Mouse (Mus musculus): ENCODE data around the gene Fam213a.

The Fam213a gene

DNA sequence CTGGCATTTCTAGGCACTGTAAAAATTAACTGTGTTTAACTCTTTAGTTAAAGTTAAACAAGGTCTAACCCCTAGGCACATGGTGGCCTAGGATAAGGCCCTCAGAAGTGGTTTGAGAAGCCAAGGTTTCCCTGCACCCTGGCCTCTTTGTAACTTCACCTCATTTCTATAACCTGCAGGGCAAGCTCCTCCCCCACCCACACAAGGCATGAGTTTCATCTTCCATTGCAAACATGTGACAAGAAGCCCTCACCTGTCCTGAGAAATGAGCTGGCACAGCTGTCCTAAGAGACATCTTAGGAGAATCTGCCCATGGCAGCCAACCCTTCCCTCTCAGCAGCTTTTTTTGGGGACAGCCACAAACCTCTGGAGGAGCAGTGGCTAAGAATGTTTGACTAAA is 48.7 kb downstream of the Fam213a start:
- ATAC-seq (ENCODE audit: insufficient number of reproducible peaks, low FRiP score, low TSS enrichment), result no peak

GRCm38 (mm10) chr14:40964214-40964610 is 49.4 kb downstream of the Fam213a start:
- no peak for ATAC-seq (ENCODE audit: insufficient number of reproducible peaks, low FRiP score, low TSS enrichment)

GRCm38 (mm10) chr14:40963501-40964213 is 49.9 kb downstream of the Fam213a start:
- no peak for ATAC-seq (ENCODE audit: insufficient number of reproducible peaks, low FRiP score, low TSS enrichment)

GRCm38 (mm10) chr14:40962365-40963290 is 51.0 kb downstream of the Fam213a start:
- ATAC-seq (ENCODE audit: insufficient number of reproducible peaks, low FRiP score, low TSS enrichment), result no peak

GRCm38 (mm10) chr14:40960237-40960636 is 53.4 kb downstream of the Fam213a start:
- ATAC-seq (ENCODE audit: insufficient number of reproducible peaks, low FRiP score, low TSS enrichment), result no peak

DNA sequence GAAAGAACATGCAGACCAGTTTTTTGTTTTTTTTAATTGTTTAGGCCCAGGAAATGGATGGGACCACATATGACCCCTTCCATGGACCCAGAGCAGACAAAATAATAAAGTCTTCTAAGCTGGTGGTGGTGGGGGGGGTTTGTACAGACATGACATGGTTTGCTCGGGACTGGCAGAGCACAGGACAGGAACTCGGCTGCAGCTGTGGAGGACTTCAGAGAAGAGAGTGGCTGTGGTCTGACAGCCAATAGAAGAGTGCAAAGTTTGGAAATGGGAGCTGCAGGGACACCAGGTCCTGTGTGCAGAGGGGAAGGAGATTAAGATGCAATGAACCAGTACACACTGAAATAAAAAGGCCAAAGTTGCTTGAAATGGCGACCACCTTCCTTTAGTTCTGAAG is 54.0 kb downstream of the Fam213a start:
- ATAC-seq (ENCODE audit: insufficient number of reproducible peaks, low FRiP score, low TSS enrichment), result no peak

DNA sequence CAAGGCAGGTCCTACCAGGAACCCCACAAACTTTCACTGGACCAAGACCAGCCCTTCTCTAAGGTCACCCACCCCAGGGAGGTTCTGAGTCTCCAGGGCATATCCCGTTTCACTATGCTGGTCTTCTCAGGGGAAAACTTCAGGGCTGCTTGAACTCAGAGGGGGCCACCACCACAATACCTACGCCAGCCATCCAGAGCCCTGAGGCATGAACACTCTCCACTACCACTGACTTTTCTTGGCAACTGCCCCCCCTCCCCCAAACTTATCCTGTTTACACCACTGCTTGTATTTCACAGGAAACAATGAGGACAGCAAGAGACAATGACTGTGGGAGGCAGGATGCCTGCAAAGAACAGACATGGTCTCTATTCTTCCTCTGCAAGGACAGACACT is 54.6 kb downstream of the Fam213a start:
- no peak for ATAC-seq (ENCODE audit: insufficient number of reproducible peaks, low FRiP score, low TSS enrichment)

DNA sequence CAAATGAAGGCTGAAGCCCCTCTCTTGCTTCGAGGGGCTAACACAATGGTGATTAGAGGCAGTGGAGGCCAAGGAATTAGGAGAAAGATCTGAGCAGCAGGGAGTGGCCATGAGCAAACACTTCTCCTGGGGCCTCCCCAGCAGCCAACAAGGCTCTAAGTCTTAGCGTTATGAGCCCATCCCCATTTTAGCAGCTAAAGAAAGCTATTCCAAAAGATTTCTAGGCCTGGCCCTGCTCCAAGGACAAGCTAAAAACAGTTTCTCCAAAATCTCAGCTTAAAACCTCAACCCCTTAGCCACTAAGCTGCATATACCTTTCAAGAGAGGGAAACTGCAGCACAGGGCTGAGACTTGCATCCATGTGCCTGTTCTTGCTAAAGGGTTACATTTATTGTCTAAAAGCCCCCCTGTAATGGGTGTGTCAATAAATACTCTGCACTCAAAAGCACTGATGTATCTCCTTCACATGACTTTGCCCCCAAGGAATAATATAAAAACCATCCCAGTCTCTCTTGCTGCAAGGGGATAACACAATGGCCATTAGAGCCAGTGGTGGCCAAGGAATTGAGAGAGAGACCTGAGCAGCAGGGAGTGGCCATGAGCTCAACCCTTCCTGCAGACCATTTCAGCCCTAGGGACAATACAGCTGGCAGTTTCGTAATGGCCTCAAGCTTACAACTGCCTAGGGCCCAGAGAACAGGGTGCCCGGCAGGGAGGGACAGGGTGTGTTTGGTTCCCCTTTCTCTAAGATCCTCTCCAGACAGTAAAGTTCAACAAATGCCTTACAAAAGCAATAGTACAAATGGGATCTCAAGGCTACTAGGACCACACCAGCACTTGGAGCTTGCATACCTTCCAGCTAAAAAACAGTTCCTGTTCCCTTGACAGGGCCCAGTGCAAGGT is 55.3 kb downstream of the Fam213a start:
- ATAC-seq (ENCODE audit: insufficient number of reproducible peaks, low FRiP score, low TSS enrichment), result no peak

DNA sequence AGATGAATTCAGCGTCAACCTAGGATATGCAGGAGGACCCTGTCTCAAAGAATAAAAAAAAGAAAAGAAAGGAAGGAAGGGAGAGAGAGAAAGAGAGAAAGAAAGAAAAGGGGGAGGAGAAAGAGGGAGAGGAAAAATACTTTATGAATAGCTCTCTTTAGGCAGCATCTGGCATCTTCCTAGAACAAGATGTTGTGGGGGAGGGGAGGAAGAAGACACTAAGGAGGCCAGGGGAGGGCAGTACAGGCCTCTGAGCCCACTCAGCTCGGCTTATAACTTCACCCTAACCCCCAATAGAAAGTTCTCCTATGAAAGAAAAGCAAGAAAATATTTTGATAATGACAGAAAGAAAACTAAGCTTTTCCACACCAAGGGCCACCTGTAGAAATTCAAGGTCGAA is 56.0 kb downstream of the Fam213a start:
- ATAC-seq (ENCODE audit: insufficient number of reproducible peaks, low FRiP score, low TSS enrichment), result no peak

GRCm38 (mm10) chr14:40956252-40957146 is 57.1 kb downstream of the Fam213a start:
- ATAC-seq (ENCODE audit: insufficient number of reproducible peaks, low FRiP score, low TSS enrichment), result peak; percentile 42

GRCm38 (mm10) chr14:40955596-40956251 is 57.9 kb downstream of the Fam213a start:
- 0 out of 2 replicates have a peak, but pooled peaks have one; percentile 6 for ATAC-seq (ENCODE audit: insufficient number of reproducible peaks, low FRiP score, low TSS enrichment)

- ATAC-seq (ENCODE audit: insufficient number of reproducible peaks, low FRiP score, low TSS enrichment), result no peak
Measured at GRCm38 (mm10) chr14:40955146-40955545, 58.4 kb downstream of the Fam213a start.

DNA sequence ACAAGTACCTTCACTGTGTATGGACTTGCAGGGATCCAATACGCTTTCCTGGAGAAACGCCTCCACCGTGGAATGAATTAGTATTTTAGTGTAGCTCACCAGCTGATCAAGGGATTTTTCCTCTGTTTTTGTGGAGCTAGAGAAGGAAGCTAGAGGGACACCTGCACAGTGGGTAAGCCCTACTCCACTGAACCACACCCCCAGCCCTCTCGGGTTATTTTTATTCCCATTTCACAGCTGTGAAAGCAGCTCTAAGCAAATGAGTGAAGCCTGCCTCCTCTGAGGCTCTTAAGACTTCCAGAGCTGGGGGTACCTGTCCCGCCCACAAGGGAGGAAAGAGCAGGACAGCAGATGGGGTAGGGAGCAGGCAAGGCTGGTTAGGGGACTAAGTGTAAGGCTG is 60.2 kb downstream of the Fam213a start:
- ATAC-seq (ENCODE audit: insufficient number of reproducible peaks, low FRiP score, low TSS enrichment), result no peak

DNA sequence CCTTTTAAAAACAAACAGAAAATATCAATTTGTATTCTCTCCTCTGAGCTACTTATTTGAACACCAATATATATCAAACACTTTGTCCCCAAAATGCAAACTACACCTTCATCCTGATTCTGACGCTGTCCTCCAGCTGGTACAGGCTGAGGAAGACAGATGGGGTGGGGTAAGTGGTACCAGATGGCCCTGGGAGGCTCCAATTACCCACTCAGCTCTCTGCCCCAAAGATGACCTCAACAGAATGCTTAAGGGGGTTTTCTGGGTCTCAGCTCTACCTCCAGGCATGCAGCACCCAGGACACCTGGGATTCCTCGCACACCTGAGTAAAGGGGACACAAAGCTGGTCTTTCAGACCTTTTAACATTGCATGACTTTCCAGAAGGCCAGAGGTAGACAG is 60.9 kb downstream of the Fam213a start:
- ATAC-seq (ENCODE audit: insufficient number of reproducible peaks, low FRiP score, low TSS enrichment), result no peak

DNA sequence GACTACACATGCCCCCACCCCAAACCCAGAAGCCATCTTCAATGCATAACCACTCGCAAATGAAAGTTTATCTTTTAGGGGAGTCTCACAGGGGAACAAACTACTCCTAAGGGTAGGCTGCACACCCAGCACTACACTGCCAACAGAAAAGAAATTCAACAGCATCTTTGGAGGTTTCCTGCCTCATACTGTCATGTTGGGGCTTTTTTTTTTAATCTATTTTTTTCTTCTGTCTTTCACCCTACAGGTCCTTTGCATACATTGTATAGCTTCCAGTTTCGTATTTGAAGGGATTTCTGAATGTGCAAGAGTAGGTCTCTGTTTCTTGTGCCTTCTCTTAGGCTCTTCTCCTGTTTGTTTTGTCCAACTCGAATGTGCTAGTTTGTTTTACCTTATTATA is 61.3 kb downstream of the Fam213a start:
- ATAC-seq (ENCODE audit: insufficient number of reproducible peaks, low FRiP score, low TSS enrichment), result no peak

DNA sequence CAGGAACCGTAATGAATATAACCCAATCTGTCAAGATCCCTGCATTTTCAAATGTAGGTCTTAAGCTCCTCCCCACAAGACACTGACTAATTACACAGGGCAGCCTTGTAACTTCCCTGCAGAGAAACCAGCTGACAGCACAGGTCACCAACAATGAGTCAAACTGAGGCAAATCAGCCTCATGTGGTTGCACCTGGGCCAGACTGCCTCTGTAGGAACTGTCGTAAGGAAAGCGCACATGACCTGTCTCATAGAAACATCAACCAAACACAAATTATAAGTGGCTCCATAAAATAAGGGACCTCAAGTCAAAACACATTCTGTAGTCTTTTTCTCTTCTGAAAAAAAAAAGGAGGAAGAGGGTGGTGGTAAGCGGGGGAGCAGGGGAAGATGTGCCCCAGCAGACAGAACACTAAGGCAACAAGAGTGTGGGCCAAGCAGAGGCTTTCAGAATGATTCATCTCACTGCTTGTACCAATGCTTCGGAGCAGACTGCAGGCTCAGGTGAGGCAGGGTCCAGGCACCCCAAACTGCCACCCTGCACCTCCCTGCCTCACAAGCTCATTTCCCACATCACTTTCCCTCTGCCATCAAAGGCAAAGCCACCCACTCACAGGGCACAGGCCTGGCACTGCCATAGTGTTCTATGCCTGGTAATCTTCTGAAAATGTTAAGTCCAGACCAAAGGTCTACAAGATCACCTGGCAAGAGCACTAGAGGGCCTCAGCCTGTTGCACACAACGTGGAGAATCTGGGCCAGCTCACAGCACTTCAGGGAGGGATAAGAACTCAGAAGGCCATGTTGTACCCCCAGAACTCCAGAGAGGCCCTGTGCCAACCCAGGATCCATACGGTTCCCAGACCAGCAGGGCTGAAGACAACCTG is 63.6 kb downstream of the Fam213a start:
- no peak for ATAC-seq (ENCODE audit: insufficient number of reproducible peaks, low FRiP score, low TSS enrichment)

GRCm38 (mm10) chr14:40949047-40949446 is 64.5 kb downstream of the Fam213a start:
- no peak for ATAC-seq (ENCODE audit: insufficient number of reproducible peaks, low FRiP score, low TSS enrichment)

DNA sequence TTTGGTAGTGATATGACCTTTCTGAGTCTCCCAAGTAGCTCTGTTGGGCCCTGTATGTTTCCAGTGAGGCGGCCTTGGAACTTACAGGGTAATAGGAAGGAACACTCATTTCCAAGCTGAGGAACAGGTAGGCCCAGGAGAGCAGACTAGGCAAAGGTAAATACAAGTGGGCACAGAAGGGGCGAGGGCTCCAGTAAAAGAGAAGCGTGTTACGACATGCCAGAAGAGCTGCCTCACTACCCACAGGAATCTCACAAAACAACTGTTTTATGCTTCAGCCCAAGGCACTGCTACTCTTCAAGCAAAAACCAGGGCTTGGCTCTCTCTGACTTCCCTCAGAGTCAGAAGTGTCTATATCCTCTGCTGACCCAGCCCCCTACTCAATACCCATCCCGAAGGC is 65.1 kb downstream of the Fam213a start:
- no peak for ATAC-seq (ENCODE audit: insufficient number of reproducible peaks, low FRiP score, low TSS enrichment)

Data from cerebellum, adult (tissue).